Mouse (Mus musculus) ovary, adult 2 months (tissue): ENCODE measurements around the gene Krtap1-5. TPM values are rescaled to one million over a fixed set of nuclear protein-coding genes. Genes with fewer than 3 reads are reported as not detected.

Source experiments
- polyA plus RNA-seq: library from polyadenylated mRNA; depleted of rRNA; stranded (reverse); fragments of >200 nt; gene quantifications from 2 replicates; pipeline ENCODE4 v1.2.3, GENCODE M21; 2012; rRNA removed

The Krtap1-5 gene
- polyA plus RNA-seq, result not detected in 2 replicates

GRCm38 (mm10) chr11:99580636-99581035, at the start of gene Krtap1-5:
TSS of gene Krtap1-5 (minus strand) at chr11:99581016.

GRCm38 (mm10) chr11:99628138-99628537, 47.3 kb upstream of the Krtap1-5 start, which contains the start of gene Krtap4-1:
TSS of gene Krtap4-1 (minus strand) at chr11:99628238.

GRCm38 (mm10) chr11:99620335-99620734, 39.5 kb upstream of the Krtap1-5 start, which contains the start of gene Gm11562:
TSS of gene Gm11562 (minus strand) at chr11:99620435.

GRCm38 (mm10) chr11:99614796-99615363, 34.1 kb upstream of the Krtap1-5 start, which contains the start of gene Krtap2-4:
TSS of gene Krtap2-4 (minus strand) at chr11:99614846.

GRCm38 (mm10) chr11:99610089-99610488, 29.3 kb upstream of the Krtap1-5 start, which contains the start of gene Gm11937:
TSS of gene Gm11937 (minus strand) at chr11:99610189.

GRCm38 (mm10) chr11:99603208-99603607, 22.4 kb upstream of the Krtap1-5 start, which contains the start of gene Gm11938:
TSS of gene Gm11938 (minus strand) at chr11:99603308.

GRCm38 (mm10) chr11:99597742-99598141, 16.9 kb upstream of the Krtap1-5 start, which contains the start of gene Krtap9-3:
TSS of gene Krtap9-3 (minus strand) at chr11:99598105.

GRCm38 (mm10) chr11:99590981-99591380, 10.2 kb upstream of the Krtap1-5 start, which contains the start of gene Krtap1-3:
TSS of gene Krtap1-3 (minus strand) at chr11:99591339.

GRCm38 (mm10) chr11:99583245-99583704, 2.5 kb upstream of the Krtap1-5 start, which contains the start of gene Krtap1-4:
TSS of gene Krtap1-4 (minus strand) at chr11:99583654.

GRCm38 (mm10) chr11:99566530-99566929, 14.3 kb downstream of the Krtap1-5 start, which contains the start of gene Krtap3-1:
TSS of gene Krtap3-1 (minus strand) at chr11:99566630.

GRCm38 (mm10) chr11:99559366-99559765, 21.4 kb downstream of the Krtap1-5 start, which contains the start of gene Gm11939:
TSS of gene Gm11939 (minus strand) at chr11:99559466.

GRCm38 (mm10) chr11:99556753-99557152, 24.1 kb downstream of the Krtap1-5 start, which contains the start of gene Krtap3-2:
TSS of gene Krtap3-2 (minus strand) at chr11:99556853.

GRCm38 (mm10) chr11:99550765-99551164, 30.1 kb downstream of the Krtap1-5 start, which contains the start of gene Krtap3-3:
TSS of gene Krtap3-3 (minus strand) at chr11:99550865.

Other genes starting within 250 kb of the Krtap1-5 start
- not detected in 2 replicates for gene Krt26, start 243.1 kb downstream of the Krtap1-5 start, polyA plus RNA-seq
- not detected in 2 replicates for gene Krt27, start 229.9 kb downstream of the Krtap1-5 start, polyA plus RNA-seq
- 0.08 TPM in 1 of 2 replicates, not detected in the other for gene Krt28, start 206.1 kb downstream of the Krtap1-5 start, polyA plus RNA-seq
- gene Krt10, start 191.7 kb downstream of the Krtap1-5 start, polyA plus RNA-seq, result 1.5 TPM in 2 replicates
- gene Krt12, start 158.8 kb downstream of the Krtap1-5 start, polyA plus RNA-seq, result 0.87 and 2.0 TPM in 2 replicates
- 0.58 and 0.64 TPM in 2 replicates for gene Krt20, start 142.9 kb downstream of the Krtap1-5 start, polyA plus RNA-seq
- gene Krt23, start 87.9 kb downstream of the Krtap1-5 start, polyA plus RNA-seq, result 0.72 and 0.79 TPM in 2 replicates
- gene Krt39, start 59.7 kb downstream of the Krtap1-5 start, polyA plus RNA-seq, result not detected in 2 replicates
- not detected in 2 replicates for gene Krt40, start 37.9 kb downstream of the Krtap1-5 start, polyA plus RNA-seq
- not detected in 2 replicates for gene Krtap3-3, start 30.2 kb downstream of the Krtap1-5 start, polyA plus RNA-seq
- not detected in 2 replicates for gene Krtap3-2, start 24.2 kb downstream of the Krtap1-5 start, polyA plus RNA-seq
- gene Gm11939, start 21.6 kb downstream of the Krtap1-5 start, polyA plus RNA-seq, result not detected in 2 replicates
- gene Krtap3-1, start 14.4 kb downstream of the Krtap1-5 start, polyA plus RNA-seq, result not detected in 2 replicates
- not detected in 2 replicates for gene Krtap1-4, start 2.6 kb upstream of the Krtap1-5 start, polyA plus RNA-seq
- gene Krtap1-3, start 10.3 kb upstream of the Krtap1-5 start, polyA plus RNA-seq, result not detected in 2 replicates
- not detected in 2 replicates for gene Krtap9-3, start 17.1 kb upstream of the Krtap1-5 start, polyA plus RNA-seq
- not detected in 2 replicates for gene Gm11938, start 22.3 kb upstream of the Krtap1-5 start, polyA plus RNA-seq
- not detected in 2 replicates for gene Gm11937, start 29.2 kb upstream of the Krtap1-5 start, polyA plus RNA-seq
- not detected in 2 replicates for gene Krtap2-4, start 33.8 kb upstream of the Krtap1-5 start, polyA plus RNA-seq
- gene Gm11562, start 39.4 kb upstream of the Krtap1-5 start, polyA plus RNA-seq, result 0.18 and 0.21 TPM in 2 replicates
- gene Krtap4-1, start 47.2 kb upstream of the Krtap1-5 start, polyA plus RNA-seq, result not detected in 2 replicates
- gene Krtap4-2, start 54.1 kb upstream of the Krtap1-5 start, polyA plus RNA-seq, result not detected in 2 replicates
- not detected in 2 replicates for gene Krtap4-7, start 63.1 kb upstream of the Krtap1-5 start, polyA plus RNA-seq
- not detected in 2 replicates for gene Gm11555, start 69.2 kb upstream of the Krtap1-5 start, polyA plus RNA-seq
- not detected in 2 replicates for gene Gm11563, start 77.9 kb upstream of the Krtap1-5 start, polyA plus RNA-seq
- gene Krtap4-6, start 84.9 kb upstream of the Krtap1-5 start, polyA plus RNA-seq, result 0.18 and 0.26 TPM in 2 replicates
- gene Gm14190, start 109.7 kb upstream of the Krtap1-5 start, polyA plus RNA-seq, result not detected in 2 replicates
- gene Gm14180, start 153.3 kb upstream of the Krtap1-5 start, polyA plus RNA-seq, result not detected in 2 replicates
- gene Gm11595, start 191.9 kb upstream of the Krtap1-5 start, polyA plus RNA-seq, result not detected in 2 replicates
- not detected in 2 replicates for gene Krtap4-8, start 199.7 kb upstream of the Krtap1-5 start, polyA plus RNA-seq
- not detected in 2 replicates for gene Krtap4-9, start 204.2 kb upstream of the Krtap1-5 start, polyA plus RNA-seq
- gene Gm11596, start 212.5 kb upstream of the Krtap1-5 start, polyA plus RNA-seq, result not detected in 2 replicates
- not detected in 2 replicates for gene Gm11569, start 217.9 kb upstream of the Krtap1-5 start, polyA plus RNA-seq
- gene Gm11554, start 223.4 kb upstream of the Krtap1-5 start, polyA plus RNA-seq, result not detected in 2 replicates
- gene Krtap4-13, start 228.9 kb upstream of the Krtap1-5 start, polyA plus RNA-seq, result not detected in 2 replicates
- gene Gm11564, start 234.7 kb upstream of the Krtap1-5 start, polyA plus RNA-seq, result not detected in 2 replicates